Mouse (Mus musculus) forelimb bud, embryonic 11.5 days (tissue): ENCODE data around the gene Apip.

Source experiments
- DNase-seq: peaks from one replicate; pipeline ENCODE4 v3.0.0-alpha.2; 2012; ENCODE audit warnings: low read depth, low spot score

The Apip gene

GRCm38 (mm10) chr2:103089521-103089920, 16.0 kb downstream of the Apip start:
- no peak for DNase-seq

- DNase-seq: no peak
These were observed 29.1 kb downstream of the Apip start for GRCm38 (mm10) chr2:103102595-103102994.

- no peak for DNase-seq
These were observed 32.7 kb downstream of the Apip start for GRCm38 (mm10) chr2:103106172-103106571.

DNA sequence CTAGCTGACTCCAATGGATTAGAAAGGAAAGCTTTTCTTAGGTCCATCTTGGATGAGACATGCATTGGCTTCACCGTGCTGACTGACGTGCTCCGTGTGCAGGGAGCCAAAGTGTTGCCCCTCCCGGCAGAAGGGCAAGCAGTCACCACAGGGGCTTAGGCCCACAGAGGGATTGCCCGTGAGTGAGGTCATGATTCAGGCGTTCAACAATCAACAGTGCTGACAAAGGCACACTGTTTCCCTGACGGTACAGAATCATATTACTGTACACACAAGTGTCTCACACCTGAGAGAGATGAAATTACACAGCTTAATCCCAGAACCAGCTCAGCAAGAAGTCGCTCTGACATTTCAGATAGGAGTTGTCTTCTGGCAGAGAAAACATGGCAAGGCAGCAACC, 38.2 kb downstream of the Apip start:
- peak; percentile 3 for DNase-seq

DNA sequence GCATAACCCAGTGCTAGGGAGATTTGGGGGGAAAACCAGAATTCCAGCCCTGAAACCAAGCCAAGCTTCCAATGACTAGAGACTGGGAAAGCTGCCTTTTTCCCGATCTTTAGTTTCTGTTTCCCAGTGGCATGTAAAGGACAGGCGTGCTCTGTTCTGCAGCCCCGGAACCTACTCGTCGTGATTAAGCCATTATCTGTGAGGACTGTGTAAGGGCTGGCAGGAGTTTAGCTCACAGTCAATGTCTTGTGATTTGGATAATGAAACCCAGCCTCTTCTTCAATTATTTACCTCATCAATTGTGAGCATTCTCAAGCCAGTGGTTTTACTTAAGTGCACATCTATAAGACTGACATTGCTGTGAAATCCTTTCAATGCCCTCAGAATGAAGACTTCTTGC, 43.7 kb downstream of the Apip start:
- DNase-seq: no peak

- DNase-seq: no peak
These were observed 45.1 kb downstream of the Apip start for GRCm38 (mm10) chr2:103118324-103119196.

GRCm38 (mm10) chr2:103119197-103119854, 45.9 kb downstream of the Apip start:
- no peak for DNase-seq

GRCm38 (mm10) chr2:103129676-103130075, 56.2 kb downstream of the Apip start:
- no peak for DNase-seq

DNA sequence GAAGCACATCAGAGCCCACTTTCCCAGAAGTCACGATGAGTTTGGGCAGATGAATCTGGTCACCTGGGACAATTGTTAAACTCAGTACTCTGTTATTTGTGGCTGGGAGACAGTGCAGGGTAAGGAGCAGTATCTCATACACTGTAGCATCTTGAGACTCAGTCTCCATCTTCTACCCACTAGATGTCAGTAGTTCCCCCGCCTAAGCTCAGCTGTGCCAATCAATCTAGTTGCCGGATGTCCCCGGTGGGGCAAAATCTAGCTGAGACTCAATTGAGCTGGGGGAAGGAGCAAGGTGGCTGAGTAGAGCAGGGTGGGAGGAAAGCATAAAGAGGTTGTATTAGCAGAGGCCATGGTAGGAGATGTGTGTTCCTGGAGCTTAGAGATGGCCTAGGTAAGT, 57.7 kb downstream of the Apip start:
- no peak for DNase-seq

GRCm38 (mm10) chr2:103138529-103139265, 65.2 kb downstream of the Apip start:
- DNase-seq: no peak
